Mouse (Mus musculus) E14TG2a.4 (cell line): ENCODE results near the gene Psme4.

Experiments used
- CTCF ChIP-seq: conservative IDR thresholded peaks from 2 replicates; pipeline ENCODE4 v1.5.1; 2014; ENCODE audit warnings: low read length
- POU5F1 ChIP-seq: IDR thresholded peaks from 2 replicates; pipeline ENCODE4 v1.6.1; 2014; ENCODE audit warnings: low read length, borderline replicate concordance

DNA sequence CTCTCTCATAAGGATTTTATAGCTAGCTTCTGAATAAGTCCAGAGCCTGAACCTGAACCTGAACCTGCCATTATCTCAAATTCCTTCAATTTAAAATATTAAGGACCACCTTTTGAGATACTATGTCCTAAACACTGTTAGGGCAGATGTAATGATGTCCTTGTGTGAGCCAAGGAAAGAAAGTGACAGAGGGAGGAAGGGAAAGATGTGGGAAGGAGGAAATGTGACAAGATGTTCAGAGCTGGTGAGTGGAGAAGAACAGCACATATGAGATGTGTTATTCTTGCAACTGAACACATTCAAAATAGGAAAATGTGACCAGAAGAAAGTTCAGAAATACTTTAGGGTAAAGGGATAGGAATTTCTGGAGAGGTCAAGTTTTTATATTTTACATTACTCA lies 38.1 kb upstream of the Psme4 start:
- TF ChIP-seq CTCF (no peak), POU5F1 (no peak)
